Mouse (Mus musculus): ENCODE measurements around the gene Zdhhc23.

Zdhhc23 gene

GRCm38 (mm10) chr16:43973147-43973546 is 6.4 kb downstream of the Zdhhc23 start:
- CTCF ChIA-PET = no interaction called here
- POLR2A ChIA-PET = no interaction called here

GRCm38 (mm10) chr16:43972391-43972790 is 7.2 kb downstream of the Zdhhc23 start:
- CTCF ChIA-PET = no interaction called here

GRCm38 (mm10) chr16:43971741-43972140 is 7.8 kb downstream of the Zdhhc23 start:
- ChIA-PET CTCF (no interaction called here), POLR2A (no interaction called here)

More at GRCm38 (mm10) chr16:43972391-43972790, 7.2 kb downstream of the Zdhhc23 start:
- POLR2A ChIA-PET = no interaction called here

- ChIA-PET CTCF (no interaction called here), POLR2A (no interaction called here)
These were observed 8.4 kb downstream of the Zdhhc23 start for GRCm38 (mm10) chr16:43971189-43971588.

GRCm38 (mm10) chr16:43970426-43970825 is 9.2 kb downstream of the Zdhhc23 start:
- CTCF ChIA-PET = no interaction called here
- POLR2A ChIA-PET = interaction anchor here in 1 of 4 experiments (0.7 kb wide), 1 partner anchor 28 kb away, joined by 3 read pairs; no protein-coding TSS in a partner anchor

- ChIA-PET CTCF (no interaction called here), POLR2A (interaction anchor here in 2 of 4 experiments (0.7 to 1.3 kb wide), 4 partner anchors 8 to 624 kb away, joined by 3 to 5 read pairs (median 3); partner anchors contain the start of gene Qtrt2 (in 1 of the 2))
These were observed 13.7 kb downstream of the Zdhhc23 start for GRCm38 (mm10) chr16:43965781-43966389.

- POLR2A ChIA-PET = interaction anchor here in 1 of 4 experiments (1.8 kb wide), 1 partner anchor 74 kb away, joined by 5 read pairs; the partner anchor contains the start of gene Ccdc191
- CTCF ChIA-PET = no interaction called here
These were observed 15.8 kb downstream of the Zdhhc23 start for GRCm38 (mm10) chr16:43963780-43964179.

- POLR2A ChIA-PET = interaction anchor here in 2 of 4 experiments (1.1 to 1.8 kb wide), 3 partner anchors 11 to 74 kb away, joined by 3 to 5 read pairs (median 4); partner anchors contain the start of gene Ccdc191 (in 1 of the 2)
These were observed 16.3 kb downstream of the Zdhhc23 start for GRCm38 (mm10) chr16:43963291-43963690.

GRCm38 (mm10) chr16:43958038-43958437 is 21.6 kb downstream of the Zdhhc23 start:
- CTCF ChIA-PET = no interaction called here
- POLR2A ChIA-PET = no interaction called here

More at GRCm38 (mm10) chr16:43963291-43963690, 16.3 kb downstream of the Zdhhc23 start:
- CTCF ChIA-PET = no interaction called here

- POLR2A ChIA-PET = interaction anchor here in 1 of 4 experiments (0.7 kb wide), 1 partner anchor 16 kb away, joined by 5 read pairs; no protein-coding TSS in a partner anchor
- CTCF ChIA-PET = no interaction called here
These were observed 24.7 kb downstream of the Zdhhc23 start for GRCm38 (mm10) chr16:43954913-43955312.

GRCm38 (mm10) chr16:43951591-43951990 is 28.0 kb downstream of the Zdhhc23 start:
- CTCF ChIA-PET = no interaction called here
- POLR2A ChIA-PET = no interaction called here

- ChIA-PET POLR2A (interaction anchor here in 2 of 4 experiments (0.5 to 1.7 kb wide), 3 partner anchors 9 to 13 kb away, joined by 3 to 6 read pairs (median 4); no protein-coding TSS in a partner anchor), CTCF (interaction anchor here in 1 of 4 experiments (2.7 kb wide), 1 partner anchor 37 kb away, joined by 5 read pairs; no protein-coding TSS in a partner anchor)
These were observed 33.7 kb downstream of the Zdhhc23 start for GRCm38 (mm10) chr16:43945869-43946268.

- ChIA-PET CTCF (interaction anchor here in 1 of 4 experiments (2.7 kb wide), 1 partner anchor 37 kb away, joined by 5 read pairs; no protein-coding TSS in a partner anchor), POLR2A (interaction anchor here in 2 of 4 experiments (0.5 to 1.7 kb wide), 2 partner anchors 9 to 12 kb away, joined by 4 to 6 read pairs; no protein-coding TSS in a partner anchor)
These were observed 34.2 kb downstream of the Zdhhc23 start for GRCm38 (mm10) chr16:43945351-43945750.

- CTCF ChIA-PET = no interaction called here
- POLR2A ChIA-PET = no interaction called here
These were observed 38.7 kb downstream of the Zdhhc23 start for GRCm38 (mm10) chr16:43940846-43941245.

- ChIA-PET CTCF (no interaction called here), POLR2A (interaction anchor here in 1 of 4 experiments (1.1 to 1.2 kb wide), 2 partner anchors 10 to 46 kb away, joined by 3 read pairs; partner anchors contain the start of gene Ccdc191)
These were observed 43.7 kb downstream of the Zdhhc23 start for GRCm38 (mm10) chr16:43935892-43936291.

- POLR2A ChIA-PET = interaction anchor here in 1 of 4 experiments (1.1 to 1.2 kb wide), 2 partner anchors 11 to 46 kb away, joined by 3 read pairs; partner anchors contain the start of gene Ccdc191
- CTCF ChIA-PET = no interaction called here
These were observed 44.2 kb downstream of the Zdhhc23 start for GRCm38 (mm10) chr16:43935367-43935766.

GRCm38 (mm10) chr16:43934856-43935255 is 44.7 kb downstream of the Zdhhc23 start:
- POLR2A ChIA-PET = interaction anchor here in 1 of 4 experiments (1.1 to 1.5 kb wide), 3 partner anchors 11 to 45 kb away, joined by 3 read pairs; partner anchors contain the start of gene Ccdc191
- CTCF ChIA-PET = no interaction called here

- CTCF ChIA-PET = no interaction called here
- POLR2A ChIA-PET = interaction anchor here in 1 of 4 experiments (1.4 to 2.3 kb wide), 2 partner anchors 10 to 13 kb away, joined by 5 to 6 read pairs; no protein-coding TSS in a partner anchor
These were observed 46.5 kb downstream of the Zdhhc23 start for GRCm38 (mm10) chr16:43933041-43933440.

- ChIA-PET POLR2A (interaction anchor here in 1 of 4 experiments (2.3 kb wide), 1 partner anchor 14 kb away, joined by 6 read pairs; no protein-coding TSS in a partner anchor), CTCF (no interaction called here)
These were observed 47.3 kb downstream of the Zdhhc23 start for GRCm38 (mm10) chr16:43932319-43932718.

GRCm38 (mm10) chr16:43931502-43931901 is 48.1 kb downstream of the Zdhhc23 start:
- POLR2A ChIA-PET = interaction anchor here in 3 of 4 experiments (0.6 to 1.1 kb wide), 3 partner anchors 42 to 213 kb away, joined by 3 to 14 read pairs (median 3); partner anchors contain the start of gene Ccdc191 (in 1 of the 3)
- CTCF ChIA-PET = no interaction called here

Data from embryonic stem cell, embryonic (primary cell).